Mouse (Mus musculus) thymus, adult 2 months (tissue): ENCODE results near the gene Pimreg.

Source experiments
- CTCF ChIP-seq: fragments of 200-500 bp; IDR thresholded peaks from 2 replicates; pipeline ENCODE4 v1.5.1; 2012; ENCODE audit warnings: mild to moderate bottlenecking, control low read depth, low read length, moderate library complexity, borderline replicate concordance; ENCODE audit not compliant: control insufficient read depth, poor library complexity, insufficient read depth; ENCODE audit errors: extremely low read depth
- POLR2A ChIP-seq: fragments of 200-500 bp; IDR thresholded peaks from 2 replicates; pipeline ENCODE4 v1.6.1; 2012; ENCODE audit warnings: mild to moderate bottlenecking, low read length, control low read depth, moderate library complexity; ENCODE audit not compliant: control insufficient read depth, poor library complexity, insufficient read depth; ENCODE audit errors: extremely low read depth

DNA sequence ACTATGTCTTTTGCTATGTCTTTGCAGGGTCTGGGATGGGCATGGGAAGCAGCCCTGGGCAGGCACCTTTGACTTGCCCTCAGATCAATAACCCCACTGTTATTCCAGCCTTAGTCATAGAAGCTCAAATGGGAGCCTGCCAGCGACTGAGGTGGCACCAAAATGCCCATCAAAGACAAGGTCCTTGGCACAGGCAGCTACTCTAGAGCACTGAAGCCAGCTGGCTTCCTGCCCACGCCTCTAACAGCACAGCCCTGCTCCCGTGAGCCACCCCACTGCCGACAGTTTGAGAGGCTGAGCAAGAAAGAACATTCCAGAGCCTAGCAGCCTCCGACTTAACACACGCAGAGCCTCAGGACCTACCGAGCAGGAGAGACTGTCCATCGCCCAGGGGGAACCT, 23.3 kb downstream of the Pimreg start:
- TF ChIP-seq CTCF: no peak
- no peak for TF ChIP-seq POLR2A
